Mouse (Mus musculus): ENCODE results near the gene Rab11fip2. TPM values are rescaled to one million over a fixed set of nuclear protein-coding genes. Genes with fewer than 3 reads are reported as not detected.

Gene Rab11fip2
- 10.9 and 12.5 TPM in 2 replicates for polyA plus RNA-seq (2015; fragmentation: Nextera tagmentation; extraction: Ambion mirVana)

DNA sequence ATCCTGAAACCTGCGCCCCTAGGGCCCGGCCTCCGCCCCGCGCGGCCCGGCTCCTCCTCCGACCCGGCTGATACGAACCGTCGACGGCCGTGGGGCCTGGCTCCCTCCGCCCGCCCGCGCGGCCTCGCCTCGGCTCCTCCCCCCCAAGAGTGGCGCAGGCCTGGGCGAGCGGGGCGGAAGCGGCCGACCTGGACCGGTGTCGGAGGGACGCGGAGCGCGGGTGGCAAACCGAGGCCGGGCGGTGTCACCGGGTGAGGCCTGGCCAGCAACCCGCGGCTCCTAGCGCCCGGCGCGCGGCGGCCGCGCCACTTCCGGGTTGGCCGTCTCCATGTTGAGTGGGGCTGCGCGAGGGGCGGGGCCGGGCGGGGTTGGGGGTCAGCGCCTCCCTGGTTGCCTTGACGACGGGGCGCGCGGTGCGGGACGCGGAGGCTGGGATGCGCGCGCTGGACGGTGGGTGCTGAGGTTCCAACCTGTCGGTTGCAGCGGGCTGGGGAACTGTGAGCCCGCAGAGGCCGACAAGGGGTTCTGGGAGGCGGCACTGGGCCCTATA is at the start of gene Rab11fip2:
Gene Rab11fip2 (minus strand): TSS at position 333 of the 550 bp plus-strand sequence.
- H3K4me1 ChIP-seq = peaks cover 26% of the 10 kb centered on the region
- ATAC-seq (replicated peaks) = peak; percentile 98
- H3K4me2 ChIP-seq = peak within 1 kb of the TSS; percentile 67
- H3K36me3 ChIP-seq (replicated peaks) = no peaks in the 10 kb centered on the region
- H3K9ac ChIP-seq = peak within 1 kb of the TSS; percentile 94
- peak within 1 kb of the TSS; percentile 94 for H3K27ac ChIP-seq
- no peaks in the 10 kb centered on the region for H3K9me3 ChIP-seq
- H3K27me3 ChIP-seq (replicated peaks) = no peaks in the 10 kb centered on the region
- under 1% methylated on average over 47 of the region's 72 CpGs for WGBS
- H3K4me3 ChIP-seq = peak within 1 kb of the TSS; percentile 94

DNA sequence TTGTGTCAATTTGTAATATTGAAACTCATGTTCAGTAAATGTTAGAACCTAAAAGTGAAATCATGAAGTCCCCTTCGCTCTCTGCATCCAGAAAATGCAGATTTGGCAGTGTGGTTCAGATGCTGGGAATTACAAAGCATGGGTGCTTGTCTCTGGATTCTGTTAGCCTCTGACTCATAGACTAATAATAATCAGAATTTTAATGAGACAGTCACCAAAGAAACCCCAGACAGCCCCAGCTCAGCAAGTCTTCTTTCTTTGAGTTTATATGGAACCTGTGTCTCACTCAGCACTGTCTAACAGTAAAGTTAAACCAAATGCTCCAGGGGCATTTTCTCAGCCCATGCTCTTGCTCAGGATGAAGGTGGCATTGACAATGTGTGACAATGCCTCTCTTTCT is 38.1 kb upstream of the Rab11fip2 start:
- no peak overlapping the region for H3K4me3 ChIP-seq
- H3K27ac ChIP-seq = no peak overlapping the region
- H3K9ac ChIP-seq = no peak overlapping the region
- no peaks in the 10 kb centered on the region for H3K4me1 ChIP-seq
- no peak overlapping the region for H3K4me2 ChIP-seq
- no peak for ATAC-seq (replicated peaks)
- WGBS = 87% methylated on average over 1 of the region's 1 CpGs
- H3K9me3 ChIP-seq = no peaks in the 10 kb centered on the region
- no peaks in the 10 kb centered on the region for H3K27me3 ChIP-seq (replicated peaks)
- H3K36me3 ChIP-seq (replicated peaks) = no peaks in the 10 kb centered on the region

DNA sequence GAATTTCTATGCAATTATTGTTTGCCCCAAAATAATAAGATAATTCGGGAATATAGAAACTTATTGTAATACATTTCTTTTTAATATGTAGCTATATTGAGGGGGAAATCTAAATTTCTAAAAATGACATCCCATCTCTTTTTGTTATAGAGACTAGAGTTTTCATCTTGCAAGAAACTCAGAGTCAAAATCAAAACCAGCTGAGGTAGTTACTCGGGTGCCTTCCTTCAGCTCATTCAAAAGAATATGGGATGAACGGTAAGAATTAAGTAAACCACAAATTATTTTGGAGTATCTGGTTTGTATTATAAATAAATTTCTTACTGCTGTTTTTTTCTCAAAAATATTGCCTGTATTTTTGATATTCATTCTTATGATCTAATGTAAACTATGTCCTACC is 11.5 kb upstream of the Rab11fip2 start:
- H3K9ac ChIP-seq = no peak overlapping the region

DNA sequence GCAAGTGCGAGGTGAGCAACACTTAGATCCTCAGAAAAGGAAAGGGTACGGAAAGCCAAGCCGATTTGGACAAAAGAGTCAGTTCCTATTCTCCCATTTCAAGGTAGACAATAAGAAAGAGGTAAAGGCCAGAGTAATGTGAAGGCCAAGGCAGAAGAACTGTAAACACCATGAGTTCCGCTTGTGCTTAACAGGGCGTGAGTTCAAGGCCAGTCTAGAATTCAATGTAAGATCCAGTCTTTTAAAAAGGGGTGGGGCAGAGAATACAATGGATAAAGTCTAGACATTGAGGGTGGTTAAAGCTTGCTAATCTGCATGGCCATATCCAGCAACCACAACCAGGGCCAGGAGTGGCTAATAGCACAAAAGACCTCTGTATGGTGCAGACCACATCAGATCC is 6.3 kb upstream of the Rab11fip2 start:
- no peaks in the 10 kb centered on the region for H3K4me1 ChIP-seq
- no peak overlapping the region for H3K4me2 ChIP-seq
- H3K9ac ChIP-seq = no peak overlapping the region
- no peak for ATAC-seq (replicated peaks)
- H3K27ac ChIP-seq = no peak overlapping the region
- H3K9me3 ChIP-seq = no peaks in the 10 kb centered on the region
- no peak overlapping the region for H3K4me3 ChIP-seq
- H3K36me3 ChIP-seq (replicated peaks) = no peaks in the 10 kb centered on the region
- no peaks in the 10 kb centered on the region for H3K27me3 ChIP-seq (replicated peaks)
- 88% methylated on average over 5 of the region's 5 CpGs for WGBS

More for the DNA sequence above, 11.5 kb upstream of the Rab11fip2 start:
- Histone ChIP-seq H3K27me3 (replicated peaks) (no peaks in the 10 kb centered on the region), H3K27ac (no peak overlapping the region), H3K4me1 (no peaks in the 10 kb centered on the region), H3K36me3 (replicated peaks) (no peaks in the 10 kb centered on the region), H3K4me3 (no peak overlapping the region), H3K4me2 (no peak overlapping the region), H3K9me3 (no peaks in the 10 kb centered on the region)
- WGBS = 81% methylated on average over 3 of the region's 3 CpGs
- ATAC-seq (replicated peaks) = no peak

DNA sequence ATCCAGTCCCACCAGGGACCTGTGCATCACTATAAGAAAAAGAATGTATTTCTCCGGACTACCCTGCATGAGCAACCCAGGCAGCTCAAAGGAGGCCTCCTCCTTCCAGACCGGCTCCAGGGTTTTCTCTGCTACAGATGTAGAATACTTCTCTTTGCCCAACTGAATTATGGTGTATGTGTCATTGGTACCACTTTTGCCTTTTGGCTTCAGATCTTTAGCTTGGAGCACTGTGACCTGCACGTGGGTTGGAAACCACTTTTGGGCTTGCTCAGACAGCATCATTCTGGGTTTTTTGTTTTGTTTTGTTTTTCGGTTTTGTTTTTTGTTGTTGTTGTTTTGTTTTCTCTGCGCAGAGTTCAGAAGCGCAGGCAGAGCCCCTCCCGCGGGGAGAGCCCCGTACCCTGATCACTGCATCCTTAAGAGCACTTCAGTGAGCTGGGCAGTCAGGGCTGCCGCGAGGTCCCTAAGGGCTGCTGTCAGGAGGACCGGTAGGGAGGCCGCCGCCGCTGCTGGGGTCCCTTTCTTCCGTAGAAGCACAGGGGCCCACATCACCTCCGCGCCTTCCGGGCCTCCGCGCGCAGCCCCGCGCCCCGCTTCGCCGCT is 635 bp downstream of the Rab11fip2 start:
- WGBS = under 1% methylated on average over 27 of the region's 27 CpGs
- Histone ChIP-seq H3K9ac (peak overlapping the region; percentile 94), H3K4me1 (peaks cover 26% of the 10 kb centered on the region), H3K27me3 (replicated peaks) (no peaks in the 10 kb centered on the region), H3K27ac (peak overlapping the region; percentile 94), H3K4me3 (peak overlapping the region; percentile 94), H3K4me2 (peak overlapping the region; percentile 67), H3K9me3 (no peaks in the 10 kb centered on the region), H3K36me3 (replicated peaks) (no peaks in the 10 kb centered on the region)
- peak; percentile 87 for ATAC-seq (replicated peaks)

DNA sequence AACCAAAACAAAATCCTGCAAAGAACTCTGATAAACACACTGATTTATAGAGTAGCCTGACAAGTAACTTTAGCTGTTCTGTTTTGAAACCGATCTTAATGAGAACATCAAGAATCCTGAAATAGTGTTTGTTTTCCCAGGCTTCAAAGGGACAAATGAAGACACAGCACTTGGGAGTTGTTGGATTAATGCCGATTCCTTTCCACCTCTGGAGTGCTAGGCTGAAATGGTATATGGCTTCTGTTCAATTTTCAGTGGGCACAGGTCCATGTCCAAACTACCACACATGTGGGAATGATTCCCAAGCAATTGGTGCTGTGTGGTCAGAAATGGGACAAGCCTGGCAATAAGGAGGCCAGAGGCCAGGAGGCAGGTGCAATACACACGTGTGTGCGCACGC is 3.7 kb downstream of the Rab11fip2 start:
- H3K4me2 ChIP-seq = no peak overlapping the region
- H3K4me1 ChIP-seq = peaks cover 26% of the 10 kb centered on the region
- H3K9ac ChIP-seq = no peak overlapping the region
- no peaks in the 10 kb centered on the region for H3K36me3 ChIP-seq (replicated peaks)
- no peak overlapping the region for H3K4me3 ChIP-seq
- no peaks in the 10 kb centered on the region for H3K27me3 ChIP-seq (replicated peaks)
- no peak for ATAC-seq (replicated peaks)
- H3K9me3 ChIP-seq = no peaks in the 10 kb centered on the region
- no peak overlapping the region for H3K27ac ChIP-seq
- 73% methylated on average over 5 of the region's 5 CpGs for WGBS

DNA sequence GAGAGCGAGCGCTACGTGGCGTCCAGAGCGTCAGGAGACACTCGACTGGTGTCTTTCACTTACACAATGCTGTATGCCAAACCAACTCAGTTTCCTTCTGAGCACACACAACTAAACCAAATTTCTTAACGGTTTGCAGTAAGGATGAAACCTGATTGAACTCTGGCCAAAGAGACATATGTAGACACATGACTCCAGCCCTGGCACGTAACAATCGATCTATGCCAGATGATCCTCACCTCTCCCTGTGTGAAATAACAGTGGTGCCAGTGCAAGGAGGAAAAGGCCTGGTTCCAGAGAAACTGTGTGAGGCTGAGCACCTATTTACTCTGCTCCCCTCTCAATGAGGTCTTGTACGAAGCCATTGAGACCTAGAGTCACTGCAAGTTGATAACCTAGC is 11.4 kb downstream of the Rab11fip2 start:
- Histone ChIP-seq H3K9me3 (no peaks in the 10 kb centered on the region), H3K27me3 (replicated peaks) (no peaks in the 10 kb centered on the region), H3K27ac (no peak overlapping the region), H3K4me1 (no peaks in the 10 kb centered on the region), H3K4me2 (no peak overlapping the region), H3K36me3 (replicated peaks) (0 out of 2 replicates have a peak, but pooled peaks cover 2% of the 10 kb centered on the region), H3K9ac (no peak overlapping the region), H3K4me3 (no peak overlapping the region)
- WGBS = 90% methylated on average over 10 of the region's 10 CpGs
- ATAC-seq (replicated peaks) = no peak

DNA sequence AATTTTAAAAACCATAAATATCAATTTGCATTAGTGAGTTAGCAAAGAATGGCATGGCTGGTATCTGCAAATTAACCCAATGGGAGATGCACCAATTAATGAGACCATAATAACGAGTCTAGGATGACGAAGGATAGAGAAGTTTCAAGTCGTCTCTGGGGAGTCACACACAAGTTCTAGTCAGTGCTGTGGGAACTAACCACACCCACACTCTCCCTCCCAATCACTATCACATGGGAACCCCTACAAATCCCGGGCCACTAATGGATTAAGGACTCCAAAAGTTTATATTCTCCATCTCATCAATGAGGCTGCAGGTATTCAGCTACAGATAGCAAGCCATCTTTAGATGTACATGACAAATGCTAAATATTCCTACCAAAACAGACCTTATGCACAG is 14.8 kb downstream of the Rab11fip2 start:
- no peak overlapping the region for H3K27ac ChIP-seq
- H3K36me3 ChIP-seq (replicated peaks) = 0 out of 2 replicates have a peak, but pooled peaks cover 2% of the 10 kb centered on the region
- no peaks in the 10 kb centered on the region for H3K27me3 ChIP-seq (replicated peaks)
- H3K9me3 ChIP-seq = no peaks in the 10 kb centered on the region
- ATAC-seq (replicated peaks) = no peak
- H3K4me3 ChIP-seq = no peak overlapping the region
- 75% methylated on average over 4 of the region's 4 CpGs for WGBS
- H3K9ac ChIP-seq = no peak overlapping the region
- no peak overlapping the region for H3K4me2 ChIP-seq
- H3K4me1 ChIP-seq = no peaks in the 10 kb centered on the region

DNA sequence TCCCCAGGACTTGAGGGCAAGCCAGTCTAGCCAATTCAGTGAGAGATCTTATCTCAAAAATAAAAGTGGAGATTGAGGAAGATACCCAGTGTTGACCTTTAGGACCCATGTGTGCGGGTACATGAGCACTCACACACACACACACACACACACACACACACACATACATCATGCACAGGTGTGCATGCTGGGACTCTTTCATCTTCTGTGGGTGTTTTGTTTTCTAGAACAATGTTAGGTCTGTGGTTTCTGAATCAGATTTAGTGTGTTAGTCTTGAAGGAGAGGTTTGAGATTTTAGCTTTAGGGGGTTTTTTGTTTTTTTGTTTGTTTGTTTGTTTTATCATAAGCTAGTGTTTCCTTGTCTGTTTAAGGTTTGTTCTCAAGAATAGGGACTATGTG is 17.3 kb downstream of the Rab11fip2 start:
- Histone ChIP-seq H3K27me3 (replicated peaks) (no peaks in the 10 kb centered on the region), H3K27ac (no peak overlapping the region), H3K9ac (no peak overlapping the region), H3K9me3 (no peaks in the 10 kb centered on the region), H3K4me2 (no peak overlapping the region), H3K36me3 (replicated peaks) (0 out of 2 replicates have a peak, but pooled peaks cover 2% of the 10 kb centered on the region), H3K4me1 (no peaks in the 10 kb centered on the region), H3K4me3 (no peak overlapping the region)
- WGBS = 95% methylated on average over 1 of the region's 1 CpGs
- no peak for ATAC-seq (replicated peaks)

DNA sequence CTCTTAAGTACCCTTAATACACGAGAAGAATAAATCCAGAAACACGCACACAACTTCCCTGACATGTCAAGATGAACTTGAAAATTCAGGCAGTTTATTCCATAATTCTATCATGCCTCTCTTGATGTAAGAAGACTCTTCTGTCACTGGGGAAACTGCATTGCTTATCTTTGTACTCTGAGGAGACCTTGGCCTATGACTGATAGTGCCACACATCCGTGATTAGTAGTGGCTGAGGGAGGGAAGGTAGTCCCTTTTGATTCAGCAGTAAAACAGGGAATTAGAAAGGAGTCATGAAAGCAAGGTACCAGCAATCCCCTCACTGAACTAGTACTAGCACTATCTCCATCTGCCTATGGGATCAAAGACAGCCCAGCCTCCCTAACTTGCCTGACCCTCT is 22.6 kb downstream of the Rab11fip2 start:
- Histone ChIP-seq H3K4me2 (no peak overlapping the region), H3K4me1 (no peaks in the 10 kb centered on the region), H3K36me3 (replicated peaks) (no peaks in the 10 kb centered on the region), H3K9me3 (no peaks in the 10 kb centered on the region), H3K9ac (no peak overlapping the region), H3K4me3 (no peak overlapping the region), H3K27ac (no peak overlapping the region), H3K27me3 (replicated peaks) (no peaks in the 10 kb centered on the region)
- 67% methylated on average over 3 of the region's 3 CpGs for WGBS
- no peak for ATAC-seq (replicated peaks)

DNA sequence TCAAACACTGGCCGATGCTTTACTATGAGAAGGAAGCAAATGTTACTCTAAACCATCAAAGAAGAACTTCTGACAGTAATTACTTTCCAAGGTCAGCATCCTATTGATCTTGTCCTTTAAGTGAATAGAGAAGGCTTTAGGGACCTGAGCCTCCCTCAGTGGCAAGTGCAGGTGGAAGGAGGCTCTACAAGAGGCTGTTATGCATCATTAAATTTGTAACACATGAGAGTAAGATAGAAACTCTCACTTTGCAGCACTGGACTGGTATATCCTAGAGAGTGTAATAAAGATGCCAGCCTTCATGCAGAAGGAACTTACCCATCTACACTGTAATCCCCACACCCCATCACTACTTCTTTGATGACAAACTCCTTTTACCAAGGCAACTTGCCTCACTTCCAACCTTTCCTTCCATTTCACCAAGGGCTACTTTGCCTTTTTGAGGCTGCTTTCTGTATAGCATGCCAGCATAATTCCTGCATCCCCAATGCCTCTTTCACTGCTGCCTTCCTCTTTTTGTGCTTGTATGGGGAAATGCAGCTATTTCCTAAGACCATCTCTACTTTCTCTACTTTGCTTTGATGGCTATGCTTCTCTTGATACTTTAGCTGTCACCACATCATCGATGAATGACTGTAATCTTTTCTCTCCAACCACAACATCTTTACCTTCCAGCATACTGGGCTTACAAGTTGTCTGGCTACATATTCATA is 25.4 kb downstream of the Rab11fip2 start:
- H3K27me3 ChIP-seq (replicated peaks) = no peaks in the 10 kb centered on the region
- H3K9me3 ChIP-seq = no peaks in the 10 kb centered on the region
- no peaks in the 10 kb centered on the region for H3K4me1 ChIP-seq
- no peak overlapping the region for H3K4me2 ChIP-seq
- no peak overlapping the region for H3K4me3 ChIP-seq
- ATAC-seq (replicated peaks) = no peak
- no peak overlapping the region for H3K27ac ChIP-seq
- no peak overlapping the region for H3K9ac ChIP-seq
- H3K36me3 ChIP-seq (replicated peaks) = no peaks in the 10 kb centered on the region
- WGBS = 82% methylated on average over 2 of the region's 2 CpGs

DNA sequence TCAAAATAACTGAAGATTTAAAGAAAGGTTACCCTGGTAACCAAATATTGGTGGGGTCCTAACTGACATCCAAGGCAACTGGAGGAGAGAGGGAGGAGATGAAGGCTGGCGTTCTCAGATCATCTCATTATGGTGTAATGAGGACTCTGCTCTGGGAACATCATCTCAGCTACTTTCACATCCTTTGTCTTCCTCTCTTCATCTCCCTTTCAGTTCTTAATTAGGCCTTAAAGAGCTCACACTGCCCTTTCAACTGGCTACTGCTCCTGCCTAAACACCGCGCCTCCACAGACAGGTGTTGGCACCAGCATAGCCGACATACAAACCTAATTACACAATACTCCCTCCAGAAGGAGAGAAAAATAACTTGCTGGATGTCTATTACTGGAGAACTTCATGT is 31.9 kb downstream of the Rab11fip2 start:
- Histone ChIP-seq H3K4me2 (no peak overlapping the region), H3K4me3 (no peak overlapping the region), H3K27ac (no peak overlapping the region), H3K4me1 (0 out of 2 replicates have a peak, but pooled peaks cover 3% of the 10 kb centered on the region), H3K9me3 (no peaks in the 10 kb centered on the region), H3K9ac (no peak overlapping the region), H3K36me3 (replicated peaks) (no peaks in the 10 kb centered on the region), H3K27me3 (replicated peaks) (no peaks in the 10 kb centered on the region)
- WGBS = 33% methylated on average over 4 of the region's 4 CpGs
- no peak for ATAC-seq (replicated peaks)
